Mouse (Mus musculus) embryo, embryonic 9.5 days (tissue): ENCODE measurements around the gene Rngtt.

Experiments used
- DNase-seq: peaks from one replicate; pipeline ENCODE4 v3.0.0-alpha.2; 2017; ENCODE audit errors: extremely low spot score

Rngtt gene

DNA sequence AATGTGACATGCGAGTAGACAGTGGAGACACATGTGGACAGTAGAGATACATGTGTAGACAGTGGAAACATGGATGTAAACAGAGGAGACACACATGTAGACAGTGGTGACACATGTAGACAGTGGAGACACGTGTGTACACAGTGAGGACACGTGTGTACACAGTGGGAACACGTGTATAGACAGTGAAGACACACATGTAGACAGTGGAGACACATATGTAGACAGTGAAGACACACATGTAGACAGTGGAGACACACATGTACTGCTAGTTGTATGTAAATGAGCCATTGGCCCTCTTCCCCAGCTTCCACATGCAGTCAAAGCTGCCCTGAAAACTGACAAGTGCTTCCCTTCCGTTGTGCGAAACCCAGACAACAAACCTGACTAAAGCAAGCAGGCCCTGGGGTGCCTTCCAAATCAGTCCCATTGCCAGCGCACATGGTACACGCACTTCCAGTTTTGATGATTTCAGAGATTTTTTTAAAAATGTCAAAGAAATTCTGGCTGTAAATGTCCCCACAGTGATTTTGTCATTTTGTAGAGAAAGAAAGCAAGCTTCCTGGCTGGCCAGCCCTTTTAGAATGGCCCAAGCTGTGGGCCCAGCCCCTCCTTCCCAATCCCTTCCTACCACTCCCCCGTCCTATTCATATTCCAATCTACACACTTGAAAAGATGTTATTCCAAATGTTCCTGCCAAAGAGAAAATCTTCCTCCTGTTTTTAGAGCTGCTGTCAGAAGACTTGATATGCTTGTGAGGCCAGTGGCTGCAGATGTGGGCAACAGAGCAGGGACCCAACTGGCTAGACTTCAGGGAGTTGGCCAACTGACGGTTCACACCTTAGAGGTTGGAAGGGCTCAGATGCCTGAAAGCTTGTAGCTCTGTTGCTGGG, 204.2 kb downstream of the Rngtt start:
- no peak for DNase-seq

DNA sequence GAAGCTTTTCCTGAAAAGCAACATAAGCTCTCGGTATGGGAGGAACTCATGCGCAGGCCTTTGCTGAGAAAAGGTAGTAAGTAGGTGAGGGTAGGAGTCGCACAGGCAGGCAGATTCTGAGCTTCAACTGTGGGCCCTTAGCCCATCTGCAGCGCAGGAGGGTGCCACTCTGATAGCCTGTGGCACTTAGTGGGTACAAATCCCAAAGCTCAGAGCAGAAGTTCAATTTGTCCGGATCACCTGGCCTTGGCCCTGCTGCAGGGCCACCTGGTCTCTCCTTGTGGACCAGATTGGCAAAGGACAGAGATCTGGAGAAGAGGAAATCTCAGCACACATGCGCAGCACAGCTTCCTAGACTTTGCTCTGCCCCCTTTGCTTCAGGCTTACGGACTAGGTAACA, 210.1 kb downstream of the Rngtt start:
- no peak for DNase-seq

DNA sequence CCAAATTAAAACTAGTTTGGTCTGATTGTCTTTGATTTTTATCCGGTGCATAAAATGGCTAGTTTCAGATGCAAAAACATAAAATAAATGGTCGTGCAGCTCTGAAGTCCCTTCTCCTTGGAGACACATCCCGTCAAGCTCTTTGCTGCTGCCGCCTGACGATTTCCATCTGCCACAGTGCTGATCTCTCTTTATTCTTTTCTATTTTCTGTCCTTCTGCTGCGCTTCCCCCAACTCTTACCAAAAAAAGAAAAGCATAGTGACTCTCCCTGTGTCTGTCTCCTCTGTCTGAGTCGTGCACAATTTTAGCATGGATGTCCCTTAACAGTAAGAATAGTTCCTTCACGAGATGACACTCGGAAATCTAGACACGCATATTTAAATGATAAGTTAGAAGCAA, 210.8 kb downstream of the Rngtt start:
- no peak for DNase-seq

DNA sequence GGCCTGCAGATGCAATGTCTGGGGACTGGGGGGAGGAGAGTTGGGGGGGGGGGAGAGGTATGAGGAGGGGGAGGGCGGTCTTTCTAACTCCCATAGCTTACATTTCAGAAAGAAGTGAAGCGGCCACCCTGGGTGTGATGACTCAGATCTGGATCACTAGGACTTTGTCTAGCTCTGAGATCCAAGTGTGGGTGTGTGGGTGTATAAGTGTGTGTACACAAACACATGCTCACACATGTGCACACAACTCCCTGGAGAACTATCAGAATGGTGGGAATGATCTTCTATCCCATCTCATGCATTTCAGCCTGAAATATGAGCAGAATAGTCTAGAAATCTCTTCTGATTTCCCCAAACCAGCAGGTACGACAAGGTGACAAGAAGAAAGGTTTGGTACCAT, 213.7 kb downstream of the Rngtt start:
- DNase-seq: no peak

DNA sequence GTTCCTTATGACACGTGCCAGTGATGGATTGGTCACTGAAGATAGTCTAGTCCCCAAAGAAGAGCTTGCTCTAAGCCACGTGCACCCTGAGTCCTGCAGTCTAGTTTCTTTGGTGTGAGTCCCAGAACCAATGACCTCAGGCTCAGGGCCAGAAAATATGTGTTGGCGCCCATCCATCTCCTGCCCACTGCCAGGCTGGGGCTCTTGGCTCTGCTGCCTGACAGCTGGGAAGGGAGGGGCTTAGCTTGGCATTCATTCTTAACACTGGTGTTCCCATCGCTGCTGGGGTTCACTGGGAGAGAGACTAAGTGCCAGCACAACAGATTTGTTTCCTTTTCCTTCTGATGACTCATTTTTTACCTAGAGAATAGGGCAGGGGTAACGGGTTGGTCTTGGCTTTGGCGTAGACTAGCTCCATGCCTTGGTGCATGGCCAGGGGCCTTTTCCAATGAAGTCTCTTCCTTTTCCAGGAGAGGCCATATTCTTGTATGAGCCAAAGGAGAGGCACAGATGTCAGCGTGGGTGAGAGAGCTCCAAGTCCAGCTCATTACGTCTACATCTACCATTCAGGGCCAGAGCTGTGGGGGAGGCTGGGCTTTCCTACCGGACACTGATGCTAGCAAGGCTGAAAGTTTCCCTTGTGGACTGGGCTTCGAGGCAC, 214.5 kb downstream of the Rngtt start:
- DNase-seq: no peak

DNA sequence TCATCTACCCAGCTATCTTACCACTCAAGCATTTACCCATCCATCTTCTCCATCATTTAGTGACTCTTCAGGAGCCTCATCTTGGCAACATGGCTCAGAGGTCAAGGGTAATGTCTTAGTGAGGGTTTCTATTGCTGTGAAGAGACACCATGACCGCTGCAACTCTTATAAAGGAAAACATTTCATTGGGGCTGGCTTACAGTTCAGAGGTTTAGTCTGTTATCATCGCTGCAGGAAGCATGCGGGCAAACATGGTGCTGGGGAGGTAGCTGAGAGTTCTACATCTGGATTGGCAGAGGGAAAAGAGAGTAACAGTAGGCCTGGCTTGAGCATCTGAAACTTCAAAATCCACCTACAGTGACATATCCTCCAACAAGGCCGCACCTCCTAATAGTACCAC, 215.2 kb downstream of the Rngtt start:
- DNase-seq: no peak

DNA sequence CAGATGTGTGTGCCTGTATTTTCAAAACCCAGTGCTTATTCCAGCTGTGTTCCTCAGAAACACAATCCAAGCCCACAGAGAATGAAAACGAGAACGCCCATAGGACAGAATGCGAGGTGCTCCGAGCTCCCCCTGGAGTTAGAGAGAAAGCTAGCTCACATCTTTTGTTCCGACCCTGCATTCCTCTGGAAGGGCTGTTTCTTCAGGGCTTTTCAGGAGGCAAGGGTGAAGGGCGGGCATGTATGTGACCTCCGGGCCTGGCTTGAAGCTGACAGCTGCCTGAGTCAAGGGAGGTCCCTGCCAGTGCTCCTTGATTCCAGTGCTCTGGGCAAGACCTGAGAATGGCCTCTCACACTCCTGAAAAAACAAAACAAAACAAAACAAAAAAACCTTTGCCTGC, 216.0 kb downstream of the Rngtt start:
- peak; percentile 42 for DNase-seq

DNA sequence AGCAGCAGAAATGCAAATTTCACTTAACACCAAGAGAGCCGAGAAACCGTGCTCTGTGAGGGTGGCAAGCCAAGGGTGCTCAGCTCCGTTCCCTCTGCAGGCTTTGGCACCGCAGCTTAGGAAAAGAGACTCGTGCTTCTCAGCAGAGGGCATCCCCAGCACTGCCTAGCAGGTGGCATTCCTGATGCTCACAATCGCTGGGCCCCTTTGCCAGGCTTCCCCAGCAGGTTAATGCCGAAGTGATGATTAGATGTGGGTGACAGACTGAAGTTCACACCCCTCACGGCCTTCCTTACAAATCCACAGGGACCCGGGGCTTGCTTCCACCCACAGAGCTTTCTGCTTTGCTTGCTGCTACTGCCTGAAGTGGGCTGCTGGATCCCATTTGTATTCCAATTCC, 216.6 kb downstream of the Rngtt start:
- no peak for DNase-seq

DNA sequence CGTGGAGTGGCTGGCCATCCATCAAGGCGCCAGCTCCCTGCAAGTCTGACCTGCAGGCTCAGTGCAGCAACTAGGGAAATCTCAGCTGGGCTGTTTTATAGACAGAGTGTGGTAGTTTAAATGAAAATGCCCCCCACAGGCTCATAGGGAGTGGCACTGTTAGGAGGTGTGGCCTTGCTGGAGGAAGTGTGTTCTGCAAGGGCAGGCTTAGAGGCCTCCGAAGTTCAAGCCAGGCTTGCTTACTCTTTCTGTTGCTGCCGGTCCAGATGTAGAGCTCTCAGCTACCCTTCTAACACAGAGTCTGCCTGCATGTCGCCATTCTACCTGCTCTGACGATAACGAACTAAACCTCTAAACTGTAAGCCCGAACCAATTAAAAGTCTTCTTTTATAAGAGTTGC, 222.5 kb downstream of the Rngtt start:
- DNase-seq: no peak

DNA sequence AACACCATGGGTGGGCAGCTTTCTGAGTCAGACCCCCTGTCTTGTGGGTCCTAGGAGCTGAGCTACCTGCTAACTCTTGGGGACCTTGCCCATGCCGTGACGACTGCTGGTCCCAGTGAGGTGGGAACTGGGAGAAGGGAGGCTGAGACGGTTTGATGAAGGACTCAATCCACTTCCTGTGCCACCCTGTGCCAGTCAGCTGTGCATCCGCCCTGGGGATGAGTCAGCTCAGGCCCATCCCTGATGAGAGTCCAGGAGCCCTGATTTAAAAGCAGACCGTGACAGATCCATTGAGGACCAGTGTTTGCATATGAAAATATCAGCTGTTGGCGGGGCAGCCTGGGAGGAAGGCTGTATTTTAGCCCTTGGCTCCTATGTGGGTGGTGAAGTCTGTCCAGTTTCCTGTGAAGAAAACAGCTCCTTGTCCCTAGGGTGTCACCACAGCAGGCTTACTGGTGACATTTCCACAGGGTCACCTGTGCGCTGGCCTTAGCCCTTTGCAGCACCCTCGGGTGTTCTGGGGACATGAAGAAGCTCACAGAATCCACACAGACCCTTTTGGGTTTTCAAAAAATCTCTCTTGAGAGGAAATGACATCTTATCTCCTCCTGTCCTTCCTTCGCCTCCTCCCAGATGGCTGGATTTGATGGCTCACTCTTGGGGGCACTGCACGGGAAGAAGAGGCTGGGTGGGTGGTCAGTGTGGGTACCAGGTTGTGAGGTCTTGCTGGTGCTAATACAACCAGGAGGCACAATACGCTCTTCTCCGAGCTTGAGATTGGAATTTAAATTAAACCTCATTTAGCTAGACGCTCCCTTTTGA, 234.9 kb downstream of the Rngtt start:
- DNase-seq: no peak

DNA sequence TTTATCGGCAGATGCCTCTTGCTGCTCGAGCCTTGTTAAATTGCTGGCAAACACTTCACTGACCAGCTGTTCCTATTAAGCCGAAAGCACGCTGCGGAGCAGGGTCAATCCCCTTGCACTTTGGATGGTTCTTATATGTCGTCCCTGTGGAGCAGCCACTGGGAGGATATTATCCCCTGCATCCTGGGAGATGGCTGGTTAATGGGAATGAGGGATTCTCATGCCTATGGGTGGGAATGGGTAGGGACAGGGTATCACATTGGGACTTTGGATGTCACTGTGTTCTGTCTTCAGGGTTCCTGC, 235.4 kb downstream of the Rngtt start:
- no peak for DNase-seq

DNA sequence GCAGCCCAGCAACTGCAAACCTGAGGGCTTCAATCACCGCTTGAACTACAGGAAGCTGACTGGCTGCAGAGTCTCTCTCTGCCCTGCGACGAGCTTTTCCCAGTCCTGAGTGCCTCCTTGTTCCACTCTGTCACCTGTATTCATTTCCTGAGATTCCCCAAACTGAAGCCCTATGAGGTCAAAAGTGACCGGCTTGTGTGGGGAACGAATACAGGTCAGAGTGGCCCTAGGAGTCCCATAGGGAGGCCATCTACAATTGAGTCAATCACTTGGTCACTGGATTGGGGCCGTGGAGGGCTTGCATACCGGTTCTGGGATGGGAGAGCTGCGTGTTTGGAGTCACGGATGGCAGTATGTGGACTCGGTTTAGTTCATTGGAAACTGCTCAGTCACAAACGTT, 236.2 kb downstream of the Rngtt start:
- no peak for DNase-seq

DNA sequence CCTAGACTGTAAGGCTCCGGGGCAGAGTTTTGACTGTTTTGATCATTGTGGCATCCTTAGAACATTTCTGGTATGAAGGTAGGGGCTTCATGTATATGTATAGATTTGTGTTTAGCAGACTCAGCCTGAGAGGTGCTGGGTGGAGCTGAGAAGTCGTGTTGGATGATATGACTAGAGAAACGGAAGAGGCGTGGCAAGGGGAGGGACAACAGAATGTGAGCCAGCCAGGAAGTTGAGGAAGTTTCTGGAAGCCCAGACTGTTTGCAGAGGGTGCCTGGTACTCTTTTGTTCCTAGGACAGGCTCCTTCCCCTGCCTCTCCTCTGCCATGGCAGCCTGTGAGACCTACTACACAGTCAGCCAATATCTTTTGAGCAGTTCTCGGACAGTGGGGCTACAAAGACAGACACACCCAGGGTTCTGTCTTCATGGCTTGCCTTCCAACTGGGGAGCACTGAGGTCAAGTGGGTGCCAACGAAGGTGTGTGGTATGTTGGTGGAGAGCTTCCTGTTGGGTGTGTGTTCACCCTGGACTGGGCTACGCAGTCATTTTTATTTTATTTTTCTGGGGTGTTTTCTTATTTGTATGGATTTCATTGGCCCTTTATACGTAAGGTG, 237.3 kb downstream of the Rngtt start:
- no peak for DNase-seq

DNA sequence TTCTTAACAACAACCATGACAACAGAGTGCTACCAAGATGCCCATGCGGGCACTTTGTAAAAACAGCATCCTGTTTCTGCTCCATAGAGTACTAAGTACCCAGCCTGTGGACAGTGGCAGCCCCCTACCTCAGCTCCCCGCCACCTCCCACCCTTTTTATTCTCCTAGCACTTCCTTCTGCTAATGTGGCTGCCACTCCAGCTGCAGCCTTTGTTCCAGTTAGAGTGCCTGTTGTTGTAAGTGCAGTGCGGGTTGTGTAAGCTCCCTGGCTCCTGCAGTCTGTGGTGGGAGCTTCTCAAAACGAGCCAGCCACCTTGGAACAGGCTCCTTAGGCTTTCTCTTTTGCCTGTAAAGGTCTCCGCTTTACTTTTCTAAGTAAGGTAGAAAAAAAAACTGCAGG, 239.5 kb downstream of the Rngtt start:
- DNase-seq: no peak
